Mouse (Mus musculus): ENCODE measurements at regions not wholly inside any gene's neighbourhood (a gene's known extent, or its start where the extent isn't known, plus 50 kb on each side); places are given as distances from the start of the nearest gene placed in this dataset.

- no peak for TF ChIP-seq GATA1 (IDR thresholded peaks at IDR 0.05; ENCODE audit: borderline replicate concordance, low read length)
- no peak for TF ChIP-seq CTCF (IDR thresholded peaks at IDR 0.05; ENCODE audit: low read depth, low read length)
Measured at GRCm38 (mm10) chr16:53073856-53074568, 620.1 kb upstream of the Alcam start.
